Mouse (Mus musculus): ENCODE data around the gene Pik3ap1.

Gene Pik3ap1

DNA sequence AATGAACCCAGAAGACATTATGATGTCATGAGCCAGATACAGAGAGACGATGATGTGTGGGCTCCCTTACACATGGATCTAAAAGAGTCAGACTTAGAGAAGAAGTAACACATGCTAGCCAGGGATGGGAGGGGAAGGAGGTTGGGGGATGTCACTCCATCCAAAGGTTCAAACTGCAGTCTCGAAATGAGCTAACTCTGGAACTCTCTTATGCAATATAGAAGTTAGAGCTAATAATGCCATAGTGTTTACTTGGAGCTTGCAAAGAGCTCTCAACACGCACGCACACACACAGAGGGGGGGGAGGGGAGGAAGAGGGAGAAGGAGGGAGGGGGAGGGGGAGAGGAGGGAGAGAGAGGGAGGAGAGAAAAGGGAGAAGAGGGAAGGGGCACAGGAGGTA, 13.5 kb downstream of the Pik3ap1 start:
- in situ Hi-C loops (cut with MboI; ENCODE audit: unreplicated experiment in 2 of 2): loop anchor here in 1 of 2 experiments (5.0 kb wide), 1 partner anchor 39 kb away; no protein-coding TSS in a partner anchor

DNA sequence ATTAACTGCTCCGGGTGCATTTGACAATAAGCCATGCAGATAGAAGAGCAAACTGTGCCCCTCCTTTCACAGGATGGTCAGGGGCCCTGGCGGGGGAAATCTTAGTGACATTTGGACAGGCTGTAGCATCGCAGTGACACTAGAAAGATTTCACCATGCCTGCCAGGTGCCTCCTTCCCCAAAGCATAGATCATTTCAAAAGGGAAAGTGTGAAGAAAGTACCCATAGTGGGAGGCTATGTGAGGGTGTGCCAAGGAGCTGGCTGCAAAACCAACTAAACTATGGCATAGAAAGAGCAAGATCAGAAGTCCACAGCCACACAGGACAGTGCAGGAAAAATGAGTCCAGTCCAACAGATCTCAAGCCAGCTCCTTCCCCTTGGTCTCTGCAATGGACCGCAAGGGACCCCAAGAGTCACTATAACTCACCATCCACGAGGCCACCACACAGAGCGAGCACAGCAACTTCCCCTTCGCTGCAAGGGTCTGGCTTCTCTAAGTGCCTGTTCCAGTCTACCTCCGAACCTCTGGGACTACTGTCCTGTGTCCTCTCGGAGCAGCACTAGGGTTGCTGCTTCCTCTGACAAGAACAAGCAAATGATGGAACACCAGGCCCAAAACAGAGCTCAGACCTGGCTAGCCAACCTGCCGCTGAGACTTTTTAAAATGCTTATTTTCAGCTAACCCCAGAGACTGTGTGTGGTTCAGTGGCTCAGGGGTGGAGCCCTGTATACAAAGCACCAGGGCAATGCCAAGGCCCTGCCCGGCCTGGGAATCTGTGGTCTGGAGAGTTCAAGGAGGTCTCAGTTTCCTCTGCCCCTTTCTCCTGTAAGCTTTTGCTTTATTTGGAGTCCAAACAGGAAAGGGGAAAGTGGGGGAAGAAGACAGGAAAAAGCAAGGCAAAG, 15.1 kb downstream of the Pik3ap1 start:
- in situ Hi-C loops (cut with MboI; ENCODE audit: unreplicated experiment in 2 of 2): loop anchor here in 1 of 2 experiments (5.0 kb wide), 1 partner anchor 38 kb away; no protein-coding TSS in a partner anchor

DNA sequence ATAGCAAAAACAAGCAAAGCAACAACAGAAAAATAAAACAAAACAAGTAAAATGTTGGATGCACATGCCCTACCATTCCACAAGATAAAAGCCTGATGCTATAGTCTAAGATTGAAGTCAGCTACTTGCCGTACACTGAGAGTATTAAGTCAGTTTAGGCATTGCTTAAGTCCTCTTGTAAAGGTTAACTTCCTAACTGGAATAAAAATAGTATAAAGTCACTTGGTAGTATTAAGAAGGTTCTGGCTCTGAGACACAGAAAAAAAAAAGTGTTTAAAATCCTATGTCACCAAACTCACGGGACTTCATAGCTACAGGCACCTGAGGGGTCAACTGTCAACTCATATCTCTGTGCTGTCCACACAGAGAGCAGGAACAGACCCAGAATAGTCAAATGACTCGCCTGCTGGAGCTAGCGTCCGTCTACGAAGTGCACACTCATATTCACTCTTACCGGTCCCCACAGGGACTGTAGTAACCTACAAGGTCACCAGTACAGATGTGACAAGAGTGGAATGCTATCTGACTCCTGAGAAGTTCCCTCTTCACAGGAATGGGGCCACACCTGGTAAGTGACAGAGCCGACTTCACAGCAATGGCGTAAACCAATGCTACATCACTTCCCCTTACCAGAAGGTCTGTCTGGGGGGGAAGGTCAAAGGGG, 17.9 kb downstream of the Pik3ap1 start:
- in situ Hi-C loops (cut with MboI; ENCODE audit: unreplicated experiment in 2 of 2): no loop called here

- in situ Hi-C loops (cut with MboI; ENCODE audit: unreplicated experiment in 2 of 2): no loop called here
These were observed 18.6 kb downstream of the Pik3ap1 start for GRCm38 (mm10) chr19:41366192-41366853.

- in situ Hi-C loops (cut with MboI; ENCODE audit: unreplicated experiment in 2 of 2): no loop called here
These were observed 19.3 kb downstream of the Pik3ap1 start for GRCm38 (mm10) chr19:41365570-41365969.

DNA sequence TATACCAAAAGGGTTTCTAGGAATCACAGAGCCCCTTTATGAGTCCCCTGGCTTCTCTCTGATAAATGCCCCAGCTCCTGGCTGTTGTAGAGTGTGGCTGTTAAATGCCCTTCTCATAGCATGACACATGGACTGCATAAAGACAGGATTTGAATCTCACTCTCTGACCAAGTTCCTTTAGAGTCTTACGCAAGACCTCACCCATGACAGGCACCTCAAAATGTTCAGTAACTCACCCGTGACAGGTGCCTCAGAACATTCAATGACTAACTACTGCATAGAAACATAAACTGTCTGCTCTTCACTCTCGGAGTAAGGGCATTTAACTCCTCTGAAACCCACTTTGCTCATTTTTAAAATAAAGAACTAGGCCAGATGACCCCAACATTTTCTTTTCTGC, 20.4 kb downstream of the Pik3ap1 start:
- in situ Hi-C loops (cut with MboI; ENCODE audit: unreplicated experiment in 2 of 2): no loop called here

- in situ Hi-C loops (cut with MboI; ENCODE audit: unreplicated experiment in 2 of 2): no loop called here
These were observed 21.9 kb downstream of the Pik3ap1 start for GRCm38 (mm10) chr19:41362963-41363362.

GRCm38 (mm10) chr19:41360459-41360858, 24.4 kb downstream of the Pik3ap1 start:
- in situ Hi-C loops (cut with MboI; ENCODE audit: unreplicated experiment in 2 of 2): no loop called here

DNA sequence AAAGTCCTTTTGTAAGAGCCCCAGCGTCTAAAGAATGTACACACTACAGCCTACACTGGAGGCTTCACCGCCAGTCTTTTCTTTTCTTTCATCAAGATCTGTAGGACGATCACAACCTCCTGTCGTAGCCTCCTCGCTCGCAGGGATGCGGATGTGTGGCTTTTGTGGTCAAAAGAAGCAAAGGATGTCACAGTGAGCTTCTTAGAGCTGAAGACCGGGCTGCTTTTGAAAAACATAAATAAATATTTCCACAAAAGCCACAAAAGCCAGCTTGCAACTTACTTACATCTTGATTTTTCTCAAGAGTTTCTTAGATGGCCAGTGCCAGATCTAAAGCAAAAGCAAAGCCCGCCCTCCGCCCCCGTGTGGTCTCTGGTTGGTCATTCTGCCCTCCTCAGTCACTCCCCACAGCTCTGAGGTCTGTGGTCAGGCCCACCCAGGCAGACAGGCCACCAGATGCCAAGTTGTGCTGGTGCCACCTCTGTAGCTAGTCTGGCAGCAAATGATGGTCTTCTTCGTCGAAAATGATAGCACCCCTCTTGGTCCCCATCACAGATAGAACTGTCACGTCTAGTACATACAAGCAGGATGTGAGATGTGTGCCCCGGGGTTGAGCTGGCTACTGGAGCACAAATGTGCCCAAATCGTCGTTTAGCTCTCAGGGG, 30.5 kb downstream of the Pik3ap1 start:
- in situ Hi-C loops (cut with MboI; ENCODE audit: unreplicated experiment in 2 of 2): no loop called here

- in situ Hi-C loops (cut with MboI; ENCODE audit: unreplicated experiment in 2 of 2): no loop called here
These were observed 35.3 kb downstream of the Pik3ap1 start for GRCm38 (mm10) chr19:41349624-41350023.

DNA sequence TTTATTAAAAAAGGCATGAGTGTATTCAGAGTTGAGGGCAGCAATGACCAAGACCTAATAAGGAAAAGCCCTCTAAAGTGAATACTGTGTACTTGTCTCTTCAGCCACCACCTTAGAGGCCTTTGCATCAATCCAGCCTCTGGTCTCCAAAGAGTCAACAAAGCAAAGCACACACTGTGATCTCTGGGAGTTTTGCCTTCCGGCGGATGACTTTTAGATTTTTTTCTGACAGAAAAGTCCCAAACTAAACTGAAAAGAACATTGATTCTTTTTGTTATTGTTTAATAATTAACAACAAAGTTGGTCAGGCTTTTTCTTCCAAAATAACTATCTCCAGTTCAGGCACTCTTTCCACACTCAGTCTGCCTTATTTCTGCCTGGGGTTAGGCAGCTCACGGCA, 36.7 kb downstream of the Pik3ap1 start:
- in situ Hi-C loops (cut with MboI; ENCODE audit: unreplicated experiment in 2 of 2): no loop called here

GRCm38 (mm10) chr19:41347326-41347725, 37.6 kb downstream of the Pik3ap1 start:
- in situ Hi-C loops (cut with MboI; ENCODE audit: unreplicated experiment in 2 of 2): no loop called here

- in situ Hi-C loops (cut with MboI; ENCODE audit: unreplicated experiment in 2 of 2): no loop called here
These were observed 38.6 kb downstream of the Pik3ap1 start for GRCm38 (mm10) chr19:41346099-41346850.

GRCm38 (mm10) chr19:41345028-41345741, 39.7 kb downstream of the Pik3ap1 start:
- in situ Hi-C loops (cut with MboI; ENCODE audit: unreplicated experiment in 2 of 2): no loop called here

GRCm38 (mm10) chr19:41344666-41345027, 40.3 kb downstream of the Pik3ap1 start:
- in situ Hi-C loops (cut with MboI; ENCODE audit: unreplicated experiment in 2 of 2): no loop called here

DNA sequence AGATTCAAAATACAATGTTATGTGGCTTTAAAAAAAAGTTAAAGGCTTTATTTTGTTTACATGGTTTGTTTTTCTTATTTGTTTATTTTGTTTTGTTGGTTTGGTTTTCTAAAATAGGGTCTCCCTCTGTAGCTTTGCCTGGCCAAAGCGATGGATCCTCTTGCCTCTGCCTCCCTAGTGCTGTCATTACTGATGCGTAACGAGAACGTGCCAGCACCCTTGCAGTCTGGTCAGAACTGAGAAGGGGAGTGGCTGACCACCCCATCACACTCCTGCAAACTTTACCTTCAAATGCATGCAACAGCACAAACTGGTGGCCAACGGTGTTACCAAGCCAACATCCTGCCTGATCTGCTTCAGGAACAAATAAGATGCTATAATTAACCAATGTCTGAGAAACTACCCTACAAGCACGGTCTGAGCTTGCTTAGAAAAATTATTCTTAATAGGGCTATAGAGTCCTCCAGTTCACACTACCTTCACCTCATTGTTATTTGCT, 42.3 kb downstream of the Pik3ap1 start:
- in situ Hi-C loops (cut with MboI; ENCODE audit: unreplicated experiment in 2 of 2): no loop called here

DNA sequence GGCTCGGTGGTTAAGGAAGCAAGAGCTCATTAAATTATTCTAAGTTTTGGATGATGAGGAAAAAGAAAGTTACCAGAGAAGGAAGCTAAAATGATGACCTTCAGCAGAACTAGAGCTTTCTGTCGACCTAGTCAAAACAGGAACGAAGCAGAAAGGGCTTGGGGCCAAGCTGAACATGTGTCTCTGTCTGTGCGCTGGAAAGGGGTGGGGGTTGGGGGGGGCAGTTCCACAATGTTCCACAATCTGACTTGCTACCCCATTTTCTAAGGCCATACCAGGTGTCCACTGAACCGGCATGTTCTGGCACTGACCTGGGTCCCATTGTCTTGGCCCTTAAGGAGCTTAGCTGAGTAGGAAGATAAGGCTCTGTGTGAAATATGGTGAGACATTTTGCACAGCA, 43.2 kb downstream of the Pik3ap1 start:
- in situ Hi-C loops (cut with MboI; ENCODE audit: unreplicated experiment in 2 of 2): no loop called here

DNA sequence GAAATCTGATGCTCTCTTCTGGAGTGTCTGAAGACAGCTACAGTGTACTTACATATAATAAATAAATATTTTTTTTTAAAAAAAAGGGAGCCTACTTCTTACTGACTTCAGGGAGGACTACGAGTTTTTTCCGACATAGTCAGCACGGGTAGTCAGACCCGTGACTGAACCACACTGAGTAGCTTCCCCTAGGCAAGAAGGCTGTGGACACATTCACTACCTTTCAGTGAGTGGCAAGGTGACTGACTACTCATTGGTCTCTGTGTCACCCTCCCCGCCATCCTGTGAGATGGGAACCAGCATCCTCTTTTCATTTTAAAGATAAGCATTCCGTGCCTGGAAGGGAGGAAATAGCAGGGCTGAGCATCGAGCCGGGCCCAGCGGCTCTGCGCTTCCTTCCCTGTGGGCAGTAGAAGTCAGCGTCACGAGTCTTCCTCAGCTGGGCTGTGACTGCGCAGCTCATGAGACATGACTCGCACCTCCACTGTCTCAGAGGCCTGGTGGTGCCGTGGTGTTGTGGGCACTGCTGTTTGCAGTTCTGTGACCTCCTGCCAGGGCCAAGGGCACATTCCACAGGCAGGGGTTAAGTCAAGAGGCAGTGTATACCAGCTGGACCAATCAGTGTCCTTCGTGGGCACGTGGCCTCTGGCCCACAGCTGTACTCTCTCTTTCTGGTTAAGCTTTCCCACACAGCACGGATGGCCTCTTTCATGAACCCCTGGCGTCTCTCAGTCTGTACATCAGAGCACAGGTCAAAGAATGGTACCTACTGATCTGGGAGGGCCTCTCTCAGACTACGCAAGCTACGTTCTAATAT, 45.7 kb downstream of the Pik3ap1 start:
- in situ Hi-C loops (cut with MboI; ENCODE audit: unreplicated experiment in 2 of 2): no loop called here

Measured in v-Abl transformed pro-B cells (cell line).